Mouse (Mus musculus): ENCODE measurements around the gene Chaf1a. TPM values are rescaled to one million over a fixed set of nuclear protein-coding genes. Genes with fewer than 3 reads are reported as not detected.

Chaf1a gene
- polyA plus RNA-seq, 1 experiment, result 39.9 TPM

DNA sequence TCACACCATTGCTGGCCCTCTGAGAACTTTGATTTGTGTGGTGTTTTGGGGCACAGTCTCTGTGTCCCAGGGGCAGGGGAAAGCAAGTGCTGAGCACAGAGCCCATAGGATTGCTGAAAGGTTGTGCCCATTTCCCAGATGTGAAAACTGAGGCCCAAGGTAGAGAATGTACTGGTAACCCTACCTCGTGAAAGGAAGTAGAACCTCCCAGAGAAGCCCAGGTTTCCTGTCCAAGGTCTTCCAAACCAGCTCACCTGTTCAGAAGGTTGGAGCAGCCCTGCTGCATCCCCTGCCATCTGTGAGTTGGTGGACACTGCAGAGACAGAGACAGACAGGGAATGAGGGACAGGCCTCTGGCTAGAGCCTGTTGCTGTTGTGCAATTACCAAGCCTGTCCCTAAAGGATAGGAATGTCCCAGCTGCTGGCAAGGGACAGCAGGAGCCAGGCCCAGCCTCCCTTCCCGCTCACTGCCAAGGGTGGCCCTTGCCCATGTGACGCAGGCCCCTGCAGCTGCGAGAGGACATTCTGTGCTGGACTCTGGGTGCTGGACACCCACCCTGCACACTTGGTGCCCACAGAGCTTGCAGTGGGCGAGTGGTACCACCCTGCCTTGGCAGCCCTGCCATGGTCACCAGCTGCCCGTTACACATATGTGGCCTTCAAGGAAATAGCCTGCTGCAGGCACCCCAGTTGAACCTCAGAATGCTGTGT lies 68.2 kb downstream of the Chaf1a start:
- Histone ChIP-seq H3K79me3 (ENCODE audit: low read depth) (no peaks in the 10 kb centered on the region), H3K27me3 (ENCODE audit: control insufficient read depth, insufficient read depth, insufficient read length) (no peaks in the 10 kb centered on the region), H3K79me2 (ENCODE audit: control insufficient read depth, insufficient read depth) (no peaks in the 10 kb centered on the region), H3K36me3 (ENCODE audit: control insufficient read depth, insufficient read depth) (no peaks in the 10 kb centered on the region), H3K4me3 (ENCODE audit: insufficient read depth, poor library complexity, severe bottlenecking) (no peak overlapping the region), H3ac (ENCODE audit: control insufficient read depth, insufficient read length, low read depth) (peak overlapping the region; percentile 32)
- TF ChIP-seq MAX (IDR thresholded peaks at IDR 0.05), result no peak
- TF ChIP-seq USF1 (IDR thresholded peaks at IDR 0.05; ENCODE audit: low read depth), result no peak
- peak; percentile 56 for TF ChIP-seq CEBPB (IDR thresholded peaks at IDR 0.05; ENCODE audit: low read depth)
- TF ChIP-seq FOSL1 (IDR thresholded peaks at IDR 0.05; ENCODE audit: insufficient read depth, low read length, poor library complexity, severe bottlenecking), result no peak

DNA sequence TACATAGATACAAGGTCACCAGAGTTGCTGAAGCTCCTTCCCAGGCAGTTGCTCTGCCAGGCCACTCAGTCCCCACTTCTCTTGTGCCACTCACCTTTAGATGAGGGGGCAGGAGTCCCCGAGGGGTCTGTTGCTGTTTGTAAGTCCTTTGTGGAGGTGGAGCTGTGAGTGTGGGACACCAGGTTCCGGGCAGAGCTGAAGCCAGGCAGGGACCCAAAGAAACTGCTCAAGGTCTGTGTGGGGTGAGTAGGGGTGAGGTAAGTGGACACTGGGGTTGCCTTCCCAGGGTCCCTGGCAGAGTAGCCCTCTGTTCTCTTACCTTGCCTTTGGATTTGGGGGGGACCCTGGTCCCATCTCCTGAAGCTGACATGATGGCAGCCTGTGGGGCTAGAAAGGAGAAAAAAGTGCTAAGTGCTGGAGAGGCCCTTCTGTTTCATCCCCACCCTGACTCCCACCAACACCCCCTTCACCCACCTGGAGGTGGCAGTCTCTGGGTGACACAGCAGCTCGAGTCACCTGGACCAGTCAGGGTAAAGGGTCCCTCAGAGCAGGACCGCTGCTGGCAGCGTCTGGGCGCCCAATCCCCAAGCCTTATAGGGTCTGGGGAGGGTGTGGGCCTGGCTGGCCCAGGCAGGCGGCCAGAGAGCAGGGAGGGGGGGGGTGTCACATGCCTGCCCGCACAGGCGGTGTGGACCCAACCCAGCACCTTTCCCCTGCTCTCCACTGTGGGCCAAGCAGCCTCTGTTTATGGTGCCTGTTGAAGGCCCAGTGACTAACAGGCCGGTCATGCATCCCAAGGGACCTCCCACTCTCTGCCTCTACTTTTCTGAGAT lies 69.2 kb downstream of the Chaf1a start, which contains the start of gene Plin4:
Plin4 (minus strand) TSS at position 585 of the 833 bp plus-strand sequence.
- Histone ChIP-seq H3K36me3 (ENCODE audit: control insufficient read depth, insufficient read depth) (no peaks in the 10 kb centered on the region), H3K27me3 (ENCODE audit: control insufficient read depth, insufficient read depth, insufficient read length) (no peaks in the 10 kb centered on the region), H3K79me3 (ENCODE audit: low read depth) (no peaks in the 10 kb centered on the region), H3K79me2 (ENCODE audit: control insufficient read depth, insufficient read depth) (no peaks in the 10 kb centered on the region), H3ac (ENCODE audit: control insufficient read depth, insufficient read length, low read depth) (peak within 1 kb of the TSS; percentile 34), H3K4me3 (ENCODE audit: insufficient read depth, poor library complexity, severe bottlenecking) (peak within 1 kb of the TSS; percentile 23)
- TF ChIP-seq MAX (IDR thresholded peaks at IDR 0.05) (no peak), FOSL1 (IDR thresholded peaks at IDR 0.05; ENCODE audit: insufficient read depth, low read length, poor library complexity, severe bottlenecking) (peak; percentile 69)

DNA sequence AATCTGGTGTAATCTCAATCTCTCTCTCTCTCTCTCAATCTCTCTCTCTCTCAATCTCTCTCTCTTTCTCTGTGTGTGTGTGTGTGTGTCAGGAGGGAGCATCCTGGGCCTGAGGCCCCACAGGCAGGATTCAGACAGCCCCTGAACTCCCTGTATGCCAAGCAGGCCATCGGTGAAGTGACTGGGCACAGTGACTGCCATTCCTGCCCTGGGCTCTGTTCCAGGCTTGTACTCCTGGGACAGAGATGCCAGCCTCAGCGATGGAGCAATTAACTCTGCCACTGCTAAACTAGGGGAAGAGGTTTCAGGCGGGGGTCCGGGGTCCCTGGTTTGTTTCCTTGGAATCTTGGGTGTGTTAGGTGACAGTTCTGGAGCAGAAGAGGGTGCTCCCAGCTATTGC lies 70.3 kb downstream of the Chaf1a start:
- no peaks in the 10 kb centered on the region for H3K79me2 ChIP-seq (ENCODE audit: control insufficient read depth, insufficient read depth)
- no peaks in the 10 kb centered on the region for H3K27me3 ChIP-seq (ENCODE audit: control insufficient read depth, insufficient read depth, insufficient read length)
- no peak for TF ChIP-seq FOSL1 (IDR thresholded peaks at IDR 0.05; ENCODE audit: insufficient read depth, low read length, poor library complexity, severe bottlenecking)
- TF ChIP-seq CTCF (IDR thresholded peaks at IDR 0.05; ENCODE audit: control insufficient read depth, insufficient read depth, insufficient read length), result no peak

DNA sequence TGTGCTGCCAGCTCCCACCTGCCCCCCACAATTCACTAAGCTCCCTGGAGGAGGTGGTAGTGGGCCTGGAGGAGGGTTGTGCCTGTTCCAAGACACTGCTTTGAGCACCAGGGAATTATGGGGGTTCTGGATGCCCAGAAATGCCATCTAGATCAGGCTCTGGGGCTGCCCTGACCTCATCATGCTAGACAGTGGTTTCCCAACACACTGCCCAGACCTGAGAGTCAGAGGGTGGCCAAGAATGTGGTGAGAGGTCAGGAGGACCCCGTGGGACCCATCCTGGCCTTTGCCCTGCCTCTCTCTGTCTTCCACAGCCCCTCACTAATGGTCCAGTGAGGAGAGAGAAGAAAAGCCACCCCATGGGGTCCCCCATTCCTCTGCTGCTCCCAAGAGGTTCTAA lies 70.8 kb downstream of the Chaf1a start:
- no peak overlapping the region for H3K4me3 ChIP-seq (ENCODE audit: insufficient read depth, poor library complexity, severe bottlenecking)

More for the DNA sequence above, 70.3 kb downstream of the Chaf1a start:
- H3ac ChIP-seq (ENCODE audit: control insufficient read depth, insufficient read length, low read depth), result no peak overlapping the region
- H3K4me3 ChIP-seq (ENCODE audit: insufficient read depth, poor library complexity, severe bottlenecking), result no peak overlapping the region
- no peaks in the 10 kb centered on the region for H3K79me3 ChIP-seq (ENCODE audit: low read depth)
- no peaks in the 10 kb centered on the region for H3K36me3 ChIP-seq (ENCODE audit: control insufficient read depth, insufficient read depth)

DNA sequence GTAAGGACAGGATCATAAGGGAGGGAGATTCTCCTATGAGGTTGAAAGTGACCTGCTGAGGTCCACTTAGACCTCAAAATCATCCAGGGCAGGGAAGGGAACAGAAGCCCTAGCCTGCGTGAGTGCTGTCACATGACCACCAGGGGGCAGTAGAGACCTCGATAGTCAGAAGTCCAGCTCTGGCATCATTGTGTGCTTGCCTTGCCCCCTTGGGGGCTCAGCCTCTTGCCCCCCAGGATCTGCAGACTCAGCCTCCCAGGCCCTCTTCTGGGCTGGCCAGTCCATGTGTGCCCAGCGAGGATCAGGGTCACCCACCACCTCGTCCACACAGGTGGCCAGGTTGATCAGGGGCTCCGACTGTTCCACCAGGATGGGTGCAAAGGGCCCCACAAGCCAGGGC lies 71.6 kb downstream of the Chaf1a start:
- no peak overlapping the region for H3ac ChIP-seq (ENCODE audit: control insufficient read depth, insufficient read length, low read depth)
- H3K79me3 ChIP-seq (ENCODE audit: low read depth), result no peaks in the 10 kb centered on the region
- no peak for TF ChIP-seq MAX (IDR thresholded peaks at IDR 0.05)
- no peak for TF ChIP-seq MYOD1 (IDR thresholded peaks at IDR 0.05; ENCODE audit: control insufficient read depth, insufficient read length, low read depth)
- TF ChIP-seq FOSL1 (IDR thresholded peaks at IDR 0.05; ENCODE audit: insufficient read depth, low read length, poor library complexity, severe bottlenecking), result no peak
- peak; percentile 72 for TF ChIP-seq USF1 (IDR thresholded peaks at IDR 0.05; ENCODE audit: low read depth)
- TF ChIP-seq CEBPB (IDR thresholded peaks at IDR 0.05; ENCODE audit: low read depth), result no peak
- TF ChIP-seq CTCF (IDR thresholded peaks at IDR 0.05; ENCODE audit: control insufficient read depth, insufficient read depth, insufficient read length), result peak; percentile 73
- no peak for TF ChIP-seq MYOG (IDR thresholded peaks at IDR 0.05; ENCODE audit: control insufficient read depth, extremely low read depth, insufficient read length)
- no peak overlapping the region for H3K4me3 ChIP-seq (ENCODE audit: insufficient read depth, poor library complexity, severe bottlenecking)
- H3K79me2 ChIP-seq (ENCODE audit: control insufficient read depth, insufficient read depth), result no peaks in the 10 kb centered on the region
- no peaks in the 10 kb centered on the region for H3K36me3 ChIP-seq (ENCODE audit: control insufficient read depth, insufficient read depth)
- peaks cover 5% of the 10 kb centered on the region for H3K27me3 ChIP-seq (ENCODE audit: control insufficient read depth, insufficient read depth, insufficient read length)

More for the DNA sequence above, 70.8 kb downstream of the Chaf1a start:
- no peaks in the 10 kb centered on the region for H3K79me2 ChIP-seq (ENCODE audit: control insufficient read depth, insufficient read depth)
- no peaks in the 10 kb centered on the region for H3K36me3 ChIP-seq (ENCODE audit: control insufficient read depth, insufficient read depth)
- H3ac ChIP-seq (ENCODE audit: control insufficient read depth, insufficient read length, low read depth), result no peak overlapping the region
- TF ChIP-seq CTCF (IDR thresholded peaks at IDR 0.05; ENCODE audit: control insufficient read depth, insufficient read depth, insufficient read length), result no peak
- no peak for TF ChIP-seq USF1 (IDR thresholded peaks at IDR 0.05; ENCODE audit: low read depth)
- no peak for TF ChIP-seq MAX (IDR thresholded peaks at IDR 0.05)
- TF ChIP-seq FOSL1 (IDR thresholded peaks at IDR 0.05; ENCODE audit: insufficient read depth, low read length, poor library complexity, severe bottlenecking), result no peak
- TF ChIP-seq MYOG (IDR thresholded peaks at IDR 0.05; ENCODE audit: control insufficient read depth, extremely low read depth, insufficient read length), result no peak
- TF ChIP-seq MYOD1 (IDR thresholded peaks at IDR 0.05; ENCODE audit: control insufficient read depth, insufficient read length, low read depth), result no peak
- TF ChIP-seq CEBPB (IDR thresholded peaks at IDR 0.05; ENCODE audit: low read depth), result no peak
- no peaks in the 10 kb centered on the region for H3K27me3 ChIP-seq (ENCODE audit: control insufficient read depth, insufficient read depth, insufficient read length)
- H3K79me3 ChIP-seq (ENCODE audit: low read depth), result no peaks in the 10 kb centered on the region

DNA sequence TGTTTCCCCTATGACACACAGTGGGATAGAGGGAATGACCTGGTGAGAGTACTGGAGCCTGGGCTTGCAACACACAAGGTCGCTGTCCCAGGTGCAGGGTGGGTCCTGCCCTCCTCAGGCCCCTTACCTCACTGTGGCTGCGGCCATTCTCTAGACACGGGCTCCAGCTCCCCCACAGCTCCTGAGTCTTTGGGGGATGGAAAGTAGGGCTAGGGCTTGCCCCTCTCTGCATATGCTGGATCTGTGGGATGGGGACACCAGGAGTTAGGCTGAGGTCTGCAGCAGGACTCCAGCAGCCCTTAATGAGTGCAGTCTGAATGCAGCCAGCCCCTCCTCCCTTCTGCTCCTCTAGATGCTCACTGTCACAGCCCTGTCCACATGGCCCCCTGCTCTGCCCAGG lies 72.5 kb downstream of the Chaf1a start:
- H3K27me3 ChIP-seq (ENCODE audit: control insufficient read depth, insufficient read depth, insufficient read length), result peaks cover 5% of the 10 kb centered on the region
- H3K36me3 ChIP-seq (ENCODE audit: control insufficient read depth, insufficient read depth), result no peaks in the 10 kb centered on the region
- H3K79me3 ChIP-seq (ENCODE audit: low read depth), result no peaks in the 10 kb centered on the region
- no peak overlapping the region for H3ac ChIP-seq (ENCODE audit: control insufficient read depth, insufficient read length, low read depth)
- no peak for TF ChIP-seq USF1 (IDR thresholded peaks at IDR 0.05; ENCODE audit: low read depth)
- no peak for TF ChIP-seq MYOG (IDR thresholded peaks at IDR 0.05; ENCODE audit: control insufficient read depth, extremely low read depth, insufficient read length)
- no peak for TF ChIP-seq MAX (IDR thresholded peaks at IDR 0.05)
- no peak for TF ChIP-seq FOSL1 (IDR thresholded peaks at IDR 0.05; ENCODE audit: insufficient read depth, low read length, poor library complexity, severe bottlenecking)
- no peak for TF ChIP-seq CEBPB (IDR thresholded peaks at IDR 0.05; ENCODE audit: low read depth)
- no peak for TF ChIP-seq CTCF (IDR thresholded peaks at IDR 0.05; ENCODE audit: control insufficient read depth, insufficient read depth, insufficient read length)
- no peak for TF ChIP-seq MYOD1 (IDR thresholded peaks at IDR 0.05; ENCODE audit: control insufficient read depth, insufficient read length, low read depth)
- no peak overlapping the region for H3K4me3 ChIP-seq (ENCODE audit: insufficient read depth, poor library complexity, severe bottlenecking)
- H3K79me2 ChIP-seq (ENCODE audit: control insufficient read depth, insufficient read depth), result no peaks in the 10 kb centered on the region

All from C2C12 (cell line).